Mouse (Mus musculus) left cerebral cortex, postnatal 36 days (tissue): ENCODE results near the gene Prdx2. TPM values are rescaled to one million over a fixed set of nuclear protein-coding genes. Genes with fewer than 3 reads are reported as not detected.
A peak's percentile ranks its signal among the peaks of the same experiment; 100 is the strongest.

Source experiments
- microRNA-seq: library from miRNA; unstranded; fragments of <30 nt; microRNA quantifications from one replicate; pipeline ENCODE4 v1.2.0, GENCODE M21; 2022
- total RNA-seq, 2 experiments: library from RNA; stranded (reverse); gene quantifications; 2 replicates each; pipeline ENCODE4 v1.2.3; 2021

The Prdx2 gene
- total RNA-seq, 2 experiments from 2014 or later = 324 to 340 TPM

Small RNA genes lying within 50 kb of the gene (microRNA-seq; reads per million reads assigned to microRNA genes)
- gene Gm24197 = 2.5 reads per million, percentile 3 among the genes with 10 or more reads in this experiment

Other genes with a start within 250 kb of the Prdx2 start
- not detected for gene G430095P16Rik, start 246.6 kb upstream of the Prdx2 start, total RNA-seq
- 100 to 1,000 TPM; 303 to 353 TPM for gene Nfix, start 169.2 kb upstream of the Prdx2 start, total RNA-seq
- gene Dand5, start 146.8 kb upstream of the Prdx2 start, total RNA-seq = 10 to 100 TPM; 10.3 to 10.9 TPM
- 10 to 100 TPM; 26.3 to 26.9 TPM for gene Gadd45gip1, start 138.1 kb upstream of the Prdx2 start, total RNA-seq
- gene Rad23a, start 128.9 kb upstream of the Prdx2 start, total RNA-seq = 10 to 100 TPM; 77.9 to 78.8 TPM
- 100 to 1,000 TPM; 435 to 511 TPM for gene Calr, start 122.7 kb upstream of the Prdx2 start, total RNA-seq
- gene Farsa, start 112.6 kb upstream of the Prdx2 start, total RNA-seq = 10 to 100 TPM; 46.2 to 47.8 TPM
- 1 to 10 TPM; 8.3 TPM for gene Syce2, start 97.5 kb upstream of the Prdx2 start, total RNA-seq
- gene Gcdh, start 75.7 kb upstream of the Prdx2 start, total RNA-seq = 10 to 100 TPM; 29.6 to 42.4 TPM
- not detected for gene Klf1, start 67.7 kb upstream of the Prdx2 start, total RNA-seq
- 1 to 10 TPM; 3.1 to 4.1 TPM for gene Dnase2a, start 61.0 kb upstream of the Prdx2 start, total RNA-seq
- 10 to 100 TPM; 85.9 to 94.2 TPM for gene Mast1, start 32.2 kb upstream of the Prdx2 start, total RNA-seq
- gene Rtbdn, start 22.6 kb upstream of the Prdx2 start, total RNA-seq = 1 to 10 TPM in 1 of 2 experiments, under 1 TPM in 1; 0.84 to 1.7 TPM
- 1 to 10 TPM in 1 of 2 experiments, not detected in 1; 1.6 TPM for gene Gm49661, start 154 bp upstream of the Prdx2 start, total RNA-seq
- 10 to 100 TPM; 41.2 to 55.4 TPM for gene Rnaseh2a, start 180 bp downstream of the Prdx2 start, total RNA-seq
- 100 to 1,000 TPM in 1 of 2 experiments, 10 to 100 TPM in 1; 43.2 to 133 TPM for gene Junb, start 9.1 kb downstream of the Prdx2 start, total RNA-seq
- gene Hook2, start 21.0 kb downstream of the Prdx2 start, total RNA-seq = 10 to 100 TPM in 1 of 2 experiments, 1 to 10 TPM in 1; 8.2 to 10.0 TPM
- not detected for gene Best2, start 44.9 kb downstream of the Prdx2 start, total RNA-seq
- 100 to 1,000 TPM; 119 to 143 TPM for gene Asna1, start 55.7 kb downstream of the Prdx2 start, total RNA-seq
- 100 to 1,000 TPM; 124 to 132 TPM for gene Trir, start 57.2 kb downstream of the Prdx2 start, total RNA-seq
- 100 to 1,000 TPM; 160 to 169 TPM for gene Tnpo2, start 67.3 kb downstream of the Prdx2 start, total RNA-seq
- gene Fbxw9, start 90.5 kb downstream of the Prdx2 start, total RNA-seq = 10 to 100 TPM; 21.7 to 22.8 TPM
- not detected for gene Gm5741, start 98.4 kb downstream of the Prdx2 start, total RNA-seq
- gene Dhps, start 102.2 kb downstream of the Prdx2 start, total RNA-seq = 10 to 100 TPM; 64.4 to 68.5 TPM
- 10 to 100 TPM; 48.2 to 54.8 TPM for gene Wdr83os, start 111.2 kb downstream of the Prdx2 start, total RNA-seq
- gene Wdr83, start 111.7 kb downstream of the Prdx2 start, total RNA-seq = 10 to 100 TPM; 26.0 to 28.9 TPM
- 10 to 100 TPM; 36.6 to 38.2 TPM for gene Man2b1, start 113.7 kb downstream of the Prdx2 start, total RNA-seq
- gene Zfp791, start 153.5 kb downstream of the Prdx2 start, total RNA-seq = 1 to 10 TPM; 6.7 to 8.7 TPM
- gene Cks1brt, start 182.3 kb downstream of the Prdx2 start, total RNA-seq = not detected